Mouse (Mus musculus) hindlimb bud, embryonic 11.5 days (tissue): ENCODE measurements at regions not wholly inside any gene's neighbourhood (a gene's known extent, or its start where the extent isn't known, plus 50 kb on each side); places are given as distances from the start of the nearest gene placed in this dataset.

Experiments used
- DNase-seq: peaks from one replicate; pipeline ENCODE4 v3.0.0-alpha.2; 2012; ENCODE audit warnings: low read depth, low spot score; ENCODE audit errors: extremely low spot score

- DNase-seq, result no peak
Measured at GRCm38 (mm10) chr1:35772567-35772966, 295.6 kb upstream of the Hs6st1 start.

DNA sequence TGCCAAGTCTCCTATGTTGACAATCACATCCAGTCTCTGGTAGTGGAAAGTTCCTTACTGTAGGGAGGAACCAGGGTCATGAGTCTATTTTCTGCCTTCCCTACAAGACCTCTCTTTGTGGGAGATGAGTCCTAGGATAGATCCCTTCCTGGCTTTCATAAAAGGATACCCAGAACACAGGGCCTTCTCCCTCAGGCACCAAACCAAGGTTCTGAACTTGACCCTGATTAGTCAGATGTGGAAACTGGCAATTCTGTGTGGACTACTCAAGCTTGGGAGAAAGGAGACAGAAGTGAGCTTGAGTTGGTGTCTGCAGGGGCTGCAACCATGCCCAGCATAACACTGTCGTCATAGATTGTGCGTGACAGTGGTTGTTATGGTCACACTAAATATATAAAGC, 293.6 kb upstream of the Hs6st1 start:
- no peak for DNase-seq

GRCm38 (mm10) chr1:35782668-35783067, 285.5 kb upstream of the Hs6st1 start:
- no peak for DNase-seq

DNA sequence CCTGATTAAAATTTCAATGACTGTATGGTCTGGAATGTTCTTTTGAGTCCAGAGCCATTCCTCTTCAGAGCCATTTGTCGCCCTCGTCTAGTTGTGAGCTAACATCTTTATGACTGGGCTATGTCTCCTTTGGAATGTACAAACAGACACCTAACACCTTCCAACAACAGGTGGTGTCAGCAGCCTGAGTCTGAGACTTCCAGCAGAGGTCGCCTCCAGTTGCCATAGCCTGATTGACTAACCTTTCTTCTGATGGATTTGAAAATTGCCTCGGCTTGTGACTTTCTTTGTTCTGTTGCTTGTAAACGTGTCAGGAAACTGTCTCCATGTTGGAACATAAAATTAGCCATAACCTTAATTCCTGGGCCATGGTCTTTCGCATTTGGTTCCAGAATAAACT, 284.8 kb upstream of the Hs6st1 start:
- no peak for DNase-seq

GRCm38 (mm10) chr1:35786241-35786640, 282.0 kb upstream of the Hs6st1 start:
- no peak for DNase-seq

- no peak for DNase-seq
Measured at GRCm38 (mm10) chr1:35786668-35787213, 281.5 kb upstream of the Hs6st1 start.

GRCm38 (mm10) chr1:35797064-35797463, 271.1 kb upstream of the Hs6st1 start:
- DNase-seq, result no peak

- DNase-seq, result no peak
Measured at GRCm38 (mm10) chr1:35797526-35797925, 270.7 kb upstream of the Hs6st1 start.

DNA sequence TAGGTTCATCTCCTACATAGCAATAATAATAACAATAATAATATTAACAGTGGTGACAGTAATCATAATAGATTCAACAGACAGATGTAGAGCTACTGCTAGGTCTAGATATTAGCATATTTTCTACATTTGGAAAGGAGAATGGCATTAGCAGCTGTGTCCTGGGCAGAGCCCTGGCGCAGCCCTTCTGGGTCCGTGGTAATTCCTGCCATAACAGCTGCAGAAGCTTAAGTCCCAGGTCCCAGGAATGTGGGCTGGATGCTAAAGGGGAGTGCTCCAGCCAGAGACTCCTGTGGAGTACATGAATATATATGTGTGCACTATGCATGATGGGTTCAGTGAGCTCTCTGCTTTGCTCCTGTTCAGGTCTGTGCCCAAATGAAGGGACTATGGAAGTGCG, 262.7 kb upstream of the Hs6st1 start:
- DNase-seq, result no peak

GRCm38 (mm10) chr1:35806329-35806728, 261.9 kb upstream of the Hs6st1 start:
- DNase-seq, result no peak

DNA sequence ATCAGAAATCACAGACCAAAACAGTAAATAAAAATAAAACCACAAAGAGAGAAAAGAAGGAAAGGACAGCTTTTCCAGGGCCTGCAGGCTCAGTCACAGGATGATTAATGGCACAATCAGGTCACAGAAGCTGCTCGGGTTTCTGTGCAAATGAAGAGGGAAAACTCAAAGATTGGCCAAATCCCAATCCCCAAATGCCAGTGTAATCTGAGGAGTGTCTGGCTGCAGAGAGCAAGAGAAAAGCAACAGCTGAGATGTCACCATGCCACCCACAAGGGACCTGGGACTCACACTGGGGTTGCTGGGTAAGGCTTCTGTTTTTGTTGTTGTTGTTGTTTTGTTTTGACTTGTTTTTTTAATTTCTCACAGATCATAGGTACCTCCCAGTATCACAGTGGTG, 261.5 kb upstream of the Hs6st1 start:
- no peak for DNase-seq

DNA sequence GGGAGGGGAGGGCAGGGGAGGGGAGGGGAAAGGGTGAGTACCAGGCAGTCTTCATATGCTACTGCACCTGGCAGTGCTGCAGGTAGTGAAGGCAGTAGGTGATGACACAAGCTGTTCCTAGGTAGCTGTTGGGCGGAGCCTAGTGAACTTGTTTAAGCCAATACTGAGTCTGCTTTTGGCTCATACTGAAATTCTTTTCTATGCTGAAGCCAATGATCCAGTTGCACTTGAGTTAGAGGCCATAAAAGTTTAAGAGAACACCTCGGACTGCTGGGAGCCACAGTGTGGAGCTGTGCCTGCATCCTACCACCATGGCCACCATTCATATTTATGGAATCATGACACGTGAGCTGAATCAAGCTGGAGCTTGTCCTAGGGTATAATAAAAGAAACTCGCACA, 259.3 kb upstream of the Hs6st1 start:
- DNase-seq, result no peak

DNA sequence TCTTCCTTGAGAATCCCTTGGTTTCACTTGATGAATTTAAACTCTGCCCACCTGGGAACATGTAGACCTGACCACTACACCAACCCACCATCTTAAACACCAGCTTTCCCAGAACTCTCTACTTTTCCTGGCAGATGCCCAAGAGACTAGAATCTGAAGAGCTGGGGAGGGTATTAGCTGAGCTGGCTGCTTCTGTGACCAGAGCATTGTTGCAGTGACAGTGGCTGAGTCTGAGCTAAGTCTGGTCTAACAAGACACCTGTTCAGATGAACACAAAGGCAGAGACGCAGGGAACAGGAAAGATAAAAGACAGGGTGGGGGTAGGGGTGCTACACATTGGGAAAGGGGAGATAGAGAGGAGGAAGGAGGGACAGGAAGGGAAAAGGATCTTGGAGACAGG, 258.9 kb upstream of the Hs6st1 start:
- no peak for DNase-seq

- DNase-seq, result no peak
Measured at GRCm38 (mm10) chr1:35810571-35811342, 257.4 kb upstream of the Hs6st1 start.

DNA sequence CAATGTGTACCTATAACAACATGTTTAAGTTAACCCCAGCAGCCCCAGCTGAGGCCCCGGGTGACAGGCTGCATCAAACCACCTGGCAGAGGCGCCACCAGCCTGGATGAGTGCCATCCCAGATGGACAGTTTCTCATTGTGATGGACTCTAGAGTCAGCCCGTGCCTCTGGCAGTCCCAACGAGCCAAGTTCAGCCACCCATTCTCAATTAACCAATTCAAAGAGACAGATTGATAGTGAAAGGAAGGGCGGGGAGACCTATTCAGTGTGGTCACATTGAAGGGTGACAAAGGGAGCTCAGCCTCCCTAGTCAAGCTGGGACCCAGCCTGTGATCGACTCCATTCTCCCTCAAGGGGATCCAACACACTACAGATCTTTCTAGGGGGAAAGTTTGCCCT, 256.8 kb upstream of the Hs6st1 start:
- DNase-seq, result no peak

DNA sequence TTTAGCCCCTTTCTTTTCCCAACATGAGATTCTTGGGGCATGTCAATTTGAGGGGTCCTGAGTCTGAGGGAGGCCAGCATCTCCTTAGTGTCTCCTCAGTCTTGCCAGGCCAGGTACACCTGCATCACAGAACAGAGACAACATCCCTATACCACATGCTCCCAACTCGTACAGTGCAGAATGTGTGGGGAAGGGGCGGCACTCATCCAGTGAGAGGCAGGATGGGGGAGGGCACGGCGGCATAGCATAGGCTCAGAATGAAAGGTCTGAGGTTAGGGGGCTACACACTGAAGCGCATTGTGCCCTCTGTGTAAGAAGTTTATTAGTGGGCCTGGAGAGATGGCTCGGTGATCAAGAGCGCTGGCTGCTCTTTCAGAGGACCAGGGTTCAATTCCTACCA, 256.4 kb upstream of the Hs6st1 start:
- DNase-seq, result no peak

DNA sequence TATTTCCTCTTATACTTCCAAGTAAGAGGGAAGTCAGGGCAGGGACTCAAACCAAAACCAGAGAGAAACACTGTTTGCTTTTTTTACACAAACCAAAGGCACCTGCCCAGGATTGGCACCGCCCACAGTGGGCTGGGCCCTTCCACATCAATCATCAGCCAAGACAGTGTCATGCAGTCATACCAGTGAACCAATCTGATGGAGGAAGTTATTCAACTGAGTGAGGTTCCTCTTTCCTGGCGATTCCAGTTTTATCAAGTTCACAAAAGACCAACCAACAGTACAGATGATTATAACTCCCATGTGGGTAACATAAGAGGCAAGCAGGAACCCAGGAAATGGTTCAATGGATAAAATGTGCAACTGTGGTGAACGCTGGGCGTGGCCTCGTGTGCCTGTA, 254.6 kb upstream of the Hs6st1 start:
- DNase-seq, result no peak

GRCm38 (mm10) chr1:35814207-35814606, 254.0 kb upstream of the Hs6st1 start:
- no peak for DNase-seq

- DNase-seq, result no peak
Measured at GRCm38 (mm10) chr1:35814751-35815150, 253.4 kb upstream of the Hs6st1 start.

DNA sequence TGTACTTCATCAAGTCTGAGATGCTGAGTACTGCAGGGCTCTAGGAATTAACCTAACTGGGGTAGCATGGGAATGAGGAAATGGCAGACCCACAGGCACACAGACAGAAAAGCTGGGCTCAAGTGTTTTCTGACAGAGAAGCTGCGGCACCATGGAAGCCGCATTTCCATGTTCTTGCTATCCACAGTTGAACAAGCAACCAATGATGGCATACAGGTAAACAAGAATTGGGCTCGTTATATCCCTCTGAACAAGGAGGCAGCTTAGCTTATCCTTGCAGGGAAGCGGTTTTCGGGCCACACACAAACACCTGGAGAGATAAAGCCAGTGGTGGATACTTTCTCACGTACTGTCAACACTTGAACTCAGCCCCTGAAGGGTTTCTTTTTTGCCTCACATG, 246.4 kb upstream of the Hs6st1 start:
- no peak for DNase-seq

DNA sequence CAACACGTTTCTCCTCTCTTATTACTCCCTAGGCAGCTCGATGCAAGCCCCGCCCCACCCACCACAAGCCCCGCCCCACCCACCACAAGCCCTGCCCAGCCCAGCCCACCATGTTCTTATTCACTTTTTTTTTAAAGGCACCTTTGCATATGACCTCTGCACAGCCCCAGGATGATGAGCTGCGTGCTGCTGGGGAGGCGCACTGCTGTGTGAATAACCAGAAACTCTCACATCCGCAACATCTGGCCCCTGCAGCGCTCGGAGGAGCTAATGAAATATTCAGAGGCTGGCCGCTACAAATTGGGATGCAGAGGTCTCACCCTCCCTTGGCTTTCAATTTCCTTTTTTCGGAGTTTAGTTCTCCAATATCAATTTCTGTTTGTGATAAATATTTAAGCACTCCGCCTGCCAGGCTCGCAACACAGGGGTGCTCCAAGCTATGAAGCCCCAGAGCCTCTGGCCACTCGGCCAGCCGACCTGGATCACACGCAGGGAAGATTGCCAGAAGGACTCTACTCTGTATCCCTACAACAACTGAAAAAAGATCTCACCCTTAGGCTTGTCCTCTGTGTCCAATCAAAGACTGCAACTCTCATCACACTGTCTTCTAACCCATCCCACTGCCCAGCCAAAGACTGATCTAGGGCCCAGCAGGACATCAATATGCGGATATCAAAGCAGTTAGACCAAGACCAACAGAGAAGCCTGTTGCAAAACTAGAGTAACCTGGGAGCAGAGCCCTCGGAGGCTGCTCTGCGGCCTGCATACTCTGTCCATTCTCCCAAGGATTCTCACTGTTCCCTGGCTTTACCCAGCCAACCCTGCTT, 245.6 kb upstream of the Hs6st1 start:
- no peak for DNase-seq

GRCm38 (mm10) chr1:35823496-35823895, 244.7 kb upstream of the Hs6st1 start:
- DNase-seq, result no peak
